Mouse (Mus musculus): Measurements from ENCODE around the gene Rnf223. TPM values are rescaled to one million over a fixed set of nuclear protein-coding genes. Genes with fewer than 3 reads are reported as not detected.

The Rnf223 gene
- polyA plus RNA-seq (2017; shearing (Covaris generic)), result not detected

GRCm38 (mm10) chr4:156130436-156130835 lies at the start of gene Rnf223:
TSS of gene Rnf223 (plus strand) at chr4:156130513.
- ATAC-seq, result no peak

GRCm38 (mm10) chr4:156082621-156083234 lies 47.6 kb upstream of the Rnf223 start:
- no peak for ATAC-seq

- no peak for ATAC-seq
These were observed 47.0 kb upstream of the Rnf223 start for GRCm38 (mm10) chr4:156083348-156083747.

- ATAC-seq, result no peak
These were observed 46.0 kb upstream of the Rnf223 start for GRCm38 (mm10) chr4:156084096-156084879.

- no peak for ATAC-seq
These were observed 45.1 kb upstream of the Rnf223 start for GRCm38 (mm10) chr4:156085256-156085655.

GRCm38 (mm10) chr4:156087398-156088087 lies 42.8 kb upstream of the Rnf223 start:
- no peak for ATAC-seq

- no peak for ATAC-seq
These were observed 39.1 kb upstream of the Rnf223 start for GRCm38 (mm10) chr4:156091236-156091635.

- ATAC-seq, result no peak
These were observed 37.5 kb upstream of the Rnf223 start for GRCm38 (mm10) chr4:156092765-156093164.

GRCm38 (mm10) chr4:156093758-156094157 lies 36.6 kb upstream of the Rnf223 start:
- ATAC-seq, result no peak

GRCm38 (mm10) chr4:156096191-156096590 lies 34.1 kb upstream of the Rnf223 start:
- ATAC-seq, result no peak

GRCm38 (mm10) chr4:156097770-156098366 lies 32.4 kb upstream of the Rnf223 start:
- ATAC-seq, result no peak

- ATAC-seq, result no peak
These were observed 30.9 kb upstream of the Rnf223 start for GRCm38 (mm10) chr4:156099427-156099826.

GRCm38 (mm10) chr4:156100501-156100900 lies 29.8 kb upstream of the Rnf223 start:
- ATAC-seq, result no peak

- ATAC-seq, result no peak
These were observed 28.8 kb upstream of the Rnf223 start for GRCm38 (mm10) chr4:156101481-156101903.

- ATAC-seq, result no peak
These were observed 27.0 kb upstream of the Rnf223 start for GRCm38 (mm10) chr4:156103342-156103741.

GRCm38 (mm10) chr4:156108606-156109546 lies 21.4 kb upstream of the Rnf223 start:
- ATAC-seq, result no peak

- peak; percentile 95 for ATAC-seq
These were observed 20.6 kb upstream of the Rnf223 start, which contains the start of gene 9430015G10Rik for GRCm38 (mm10) chr4:156109570-156110331. TSS of gene 9430015G10Rik (plus strand) at chr4:156109982.

GRCm38 (mm10) chr4:156124077-156124476 lies 6.2 kb upstream of the Rnf223 start:
- no peak for ATAC-seq

GRCm38 (mm10) chr4:156125393-156125792 lies 4.9 kb upstream of the Rnf223 start:
- no peak for ATAC-seq

- no peak for ATAC-seq
These were observed 3.5 kb upstream of the Rnf223 start for GRCm38 (mm10) chr4:156126841-156127240.

GRCm38 (mm10) chr4:156128746-156129145 lies 1.6 kb upstream of the Rnf223 start:
- ATAC-seq, result no peak

All from inflammation-experienced regulatory T-cells, adult 6 months (primary cell).